Mouse (Mus musculus): ENCODE measurements at regions not wholly inside any gene's neighbourhood (a gene's known extent, or its start where the extent isn't known, plus 50 kb on each side); places are given as distances from the start of the nearest gene placed in this dataset.
A peak's percentile ranks its signal among the peaks of the same experiment; 100 is the strongest.

DNA sequence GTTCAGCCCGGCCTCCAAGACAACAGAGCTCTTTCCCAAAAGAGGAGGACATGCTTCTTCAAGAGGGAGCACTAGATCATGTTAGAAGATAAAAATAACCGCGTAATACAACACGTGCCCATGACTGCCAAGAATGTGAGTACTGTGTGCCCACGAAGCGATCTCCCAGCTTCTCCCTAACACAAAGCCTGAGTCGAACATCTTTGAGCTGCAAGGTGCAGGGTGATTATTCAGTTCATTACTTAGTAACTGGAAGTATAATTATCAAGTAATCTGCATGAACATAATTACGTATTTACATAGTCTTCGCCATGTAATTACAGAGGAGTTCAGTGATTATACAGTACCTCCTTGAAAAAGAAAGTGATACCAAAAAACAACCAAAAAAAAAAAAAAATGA is 269.7 kb downstream of the Efnb2 start:
- Histone ChIP-seq H3K27ac (ENCODE audit: low read length) (no peak overlapping the region), H3K4me3 (ENCODE audit: low read length) (no peak overlapping the region), H3K9me3 (ENCODE audit: control insufficient read depth, low read length) (no peaks in the 10 kb centered on the region), H3K36me3 (ENCODE audit: control insufficient read depth, insufficient read depth, low read length) (no peaks in the 10 kb centered on the region), H3K27me3 (ENCODE audit: control insufficient read depth, insufficient read depth, low read depth, low read length) (no peaks in the 10 kb centered on the region), H3K4me2 (ENCODE audit: low read depth, low read length) (no peak overlapping the region), H3K9ac (ENCODE audit: low read length) (no peak overlapping the region), H3K4me1 (replicated peaks; ENCODE audit: control insufficient read depth, insufficient read depth, low read length) (no peaks in the 10 kb centered on the region)
- ATAC-seq (ENCODE audit: low read depth): no peak
- 80% methylated on average over 9 of the region's 9 CpGs for WGBS

DNA sequence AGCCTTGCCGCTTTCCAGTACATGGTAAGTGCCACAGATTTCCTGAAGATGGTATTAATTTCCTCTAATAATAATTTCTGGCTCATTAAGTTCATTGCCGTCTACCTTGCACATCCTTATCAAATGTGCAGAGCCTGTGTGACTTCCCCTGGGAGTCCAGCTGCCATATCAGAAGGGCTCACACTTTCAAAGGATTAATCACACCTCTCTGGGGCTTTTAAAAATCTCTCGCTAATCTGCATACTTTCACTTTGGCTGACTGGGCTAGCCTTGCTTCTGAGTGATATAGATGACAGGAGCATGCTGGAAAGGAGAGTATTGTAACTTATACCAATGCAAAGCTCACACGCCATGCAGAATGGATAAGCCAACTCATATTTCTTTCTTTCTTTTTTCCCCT is 282.8 kb downstream of the Efnb2 start:
- no peak overlapping the region for H3K27ac ChIP-seq (ENCODE audit: low read length)
- no peaks in the 10 kb centered on the region for H3K36me3 ChIP-seq (ENCODE audit: control insufficient read depth, insufficient read depth, low read length)
- H3K4me1 ChIP-seq (replicated peaks; ENCODE audit: control insufficient read depth, insufficient read depth, low read length): no peaks in the 10 kb centered on the region
- no peak overlapping the region for H3K4me3 ChIP-seq (ENCODE audit: low read length)
- H3K27me3 ChIP-seq (ENCODE audit: control insufficient read depth, insufficient read depth, low read depth, low read length): no peaks in the 10 kb centered on the region
- H3K9me3 ChIP-seq (ENCODE audit: control insufficient read depth, low read length): no peaks in the 10 kb centered on the region
- no peak overlapping the region for H3K4me2 ChIP-seq (ENCODE audit: low read depth, low read length)
- 62% methylated on average over 4 of the region's 4 CpGs for WGBS
- no peak for ATAC-seq (ENCODE audit: low read depth)
- H3K9ac ChIP-seq (ENCODE audit: low read length): no peak overlapping the region

DNA sequence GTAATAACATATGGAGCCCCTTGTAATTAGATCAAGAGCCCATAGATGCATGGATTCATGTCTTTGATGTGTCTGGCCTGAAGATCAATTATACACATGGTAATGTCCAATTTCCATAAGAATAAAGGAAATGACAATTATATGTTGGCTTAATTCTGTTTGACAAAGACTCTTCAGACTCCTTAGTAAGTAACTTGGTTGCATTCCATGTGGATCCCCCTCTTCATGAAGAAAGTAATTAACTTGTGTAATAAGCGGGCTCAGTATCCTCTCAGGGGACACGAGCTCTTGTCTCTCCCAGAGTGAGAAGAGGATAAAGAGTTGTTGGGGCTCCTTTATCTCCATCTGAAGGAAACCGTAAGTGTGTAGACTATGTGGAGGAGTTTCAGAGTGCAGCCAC is 284.3 kb downstream of the Efnb2 start:
- Histone ChIP-seq H3K27ac (ENCODE audit: low read length) (no peak overlapping the region), H3K4me1 (replicated peaks; ENCODE audit: control insufficient read depth, insufficient read depth, low read length) (no peaks in the 10 kb centered on the region), H3K4me3 (ENCODE audit: low read length) (no peak overlapping the region), H3K9ac (ENCODE audit: low read length) (no peak overlapping the region), H3K4me2 (ENCODE audit: low read depth, low read length) (no peak overlapping the region), H3K36me3 (ENCODE audit: control insufficient read depth, insufficient read depth, low read length) (no peaks in the 10 kb centered on the region), H3K9me3 (ENCODE audit: control insufficient read depth, low read length) (no peaks in the 10 kb centered on the region), H3K27me3 (ENCODE audit: control insufficient read depth, insufficient read depth, low read depth, low read length) (no peaks in the 10 kb centered on the region)
- no peak for ATAC-seq (ENCODE audit: low read depth)
- WGBS: 67% methylated on average over 3 of the region's 3 CpGs

DNA sequence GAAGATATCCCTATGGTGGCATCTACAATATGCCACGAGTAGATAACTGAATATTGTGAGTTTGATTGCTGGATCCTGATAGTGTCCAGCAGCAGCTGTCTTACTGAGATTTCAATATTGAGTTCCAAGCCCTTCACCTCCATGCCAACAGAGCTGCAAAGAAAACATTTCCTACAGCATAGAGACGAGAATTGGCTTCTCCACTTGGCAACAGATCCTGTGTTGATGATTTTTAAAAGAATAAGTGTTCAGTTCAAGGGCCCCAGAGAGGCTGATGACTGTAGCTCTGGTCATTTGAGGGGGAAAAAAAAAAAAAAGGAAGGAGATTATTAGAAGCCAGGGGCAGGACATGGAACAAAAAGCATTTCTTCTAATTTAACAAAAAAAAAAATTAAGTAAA is 284.7 kb downstream of the Efnb2 start:
- Histone ChIP-seq H3K4me1 (replicated peaks; ENCODE audit: control insufficient read depth, insufficient read depth, low read length) (no peaks in the 10 kb centered on the region), H3K9me3 (ENCODE audit: control insufficient read depth, low read length) (no peaks in the 10 kb centered on the region), H3K27me3 (ENCODE audit: control insufficient read depth, insufficient read depth, low read depth, low read length) (no peaks in the 10 kb centered on the region), H3K36me3 (ENCODE audit: control insufficient read depth, insufficient read depth, low read length) (no peaks in the 10 kb centered on the region), H3K4me2 (ENCODE audit: low read depth, low read length) (no peak overlapping the region), H3K4me3 (ENCODE audit: low read length) (no peak overlapping the region), H3K27ac (ENCODE audit: low read length) (no peak overlapping the region), H3K9ac (ENCODE audit: low read length) (no peak overlapping the region)
- 38% methylated on average over 2 of the region's 2 CpGs for WGBS
- ATAC-seq (ENCODE audit: low read depth): no peak

DNA sequence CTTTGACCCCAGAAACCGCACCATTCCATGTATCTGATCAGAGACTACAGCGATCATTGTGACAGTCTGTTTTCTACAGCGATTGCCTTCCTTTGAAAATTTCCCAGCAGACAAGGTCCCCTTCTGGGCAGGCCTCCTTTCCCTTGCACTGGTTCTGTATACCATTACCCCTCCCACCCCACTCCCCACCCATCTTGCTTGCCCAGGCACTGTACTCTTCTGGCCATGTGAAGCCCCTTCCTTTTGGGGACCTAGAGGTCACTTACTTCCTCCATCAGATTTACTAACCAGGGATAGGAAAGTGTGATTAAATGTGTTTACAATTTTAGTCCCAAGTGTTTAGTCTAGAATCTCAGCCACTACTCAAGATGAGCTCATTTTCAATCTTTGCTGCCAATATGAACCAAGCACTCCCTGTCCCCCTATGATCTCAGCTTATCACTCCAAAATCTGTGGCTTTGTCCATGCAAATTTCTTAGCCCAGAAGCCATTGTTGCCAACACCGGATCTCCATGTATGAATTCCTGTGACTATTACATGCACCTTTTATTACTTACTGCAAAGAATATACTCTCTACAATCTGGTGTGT is 293.7 kb downstream of the Efnb2 start:
- Histone ChIP-seq H3K27me3 (ENCODE audit: control insufficient read depth, insufficient read depth, low read depth, low read length) (no peaks in the 10 kb centered on the region), H3K9me3 (ENCODE audit: control insufficient read depth, low read length) (no peaks in the 10 kb centered on the region), H3K4me3 (ENCODE audit: low read length) (no peak overlapping the region), H3K27ac (ENCODE audit: low read length) (peak overlapping the region; percentile 12), H3K9ac (ENCODE audit: low read length) (no peak overlapping the region), H3K4me1 (replicated peaks; ENCODE audit: control insufficient read depth, insufficient read depth, low read length) (peaks cover 8% of the 10 kb centered on the region; the same call in 1 of the 2 replicates), H3K36me3 (ENCODE audit: control insufficient read depth, insufficient read depth, low read length) (no peaks in the 10 kb centered on the region), H3K4me2 (ENCODE audit: low read depth, low read length) (no peak overlapping the region)
- peak; percentile 66 for ATAC-seq (ENCODE audit: low read depth)
- WGBS: 52% methylated on average over 4 of the region's 4 CpGs

DNA sequence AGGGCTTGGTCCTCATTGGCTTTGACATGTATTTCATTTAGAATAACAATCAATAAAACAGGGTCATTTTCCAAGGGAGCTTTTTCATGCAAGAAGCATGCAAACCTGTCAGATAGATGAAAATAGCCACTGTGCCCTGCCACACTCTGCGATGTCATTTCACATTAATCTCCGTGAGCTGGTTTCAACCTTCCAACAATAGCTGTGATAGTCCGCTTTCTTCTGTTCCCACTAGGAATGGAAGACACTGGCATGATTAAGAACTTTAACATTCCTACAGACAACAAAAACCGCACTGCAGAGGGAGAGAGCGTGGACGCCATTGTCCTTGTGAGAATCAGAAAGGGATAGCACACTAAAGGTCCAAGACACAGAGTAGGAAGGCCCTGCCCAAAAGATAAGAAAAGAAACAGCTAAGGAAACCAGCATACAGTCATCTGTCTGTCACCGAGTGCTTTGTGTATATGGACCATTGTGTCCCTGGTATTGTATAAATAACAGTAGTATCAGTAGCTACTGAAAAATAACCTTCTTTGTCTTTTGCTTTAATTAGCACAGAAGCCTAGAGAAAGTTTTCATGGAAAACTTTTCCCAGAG is 299.0 kb downstream of the Efnb2 start:
- no peak overlapping the region for H3K9ac ChIP-seq (ENCODE audit: low read length)
- 0 out of 2 replicates have a peak, but pooled peaks have one; percentile 34 for ATAC-seq (ENCODE audit: low read depth)
- no peak overlapping the region for H3K4me3 ChIP-seq (ENCODE audit: low read length)
- 69% methylated on average over 7 of the region's 7 CpGs for WGBS
- H3K36me3 ChIP-seq (ENCODE audit: control insufficient read depth, insufficient read depth, low read length): no peaks in the 10 kb centered on the region
- H3K4me1 ChIP-seq (replicated peaks; ENCODE audit: control insufficient read depth, insufficient read depth, low read length): peaks cover 2% of the 10 kb centered on the region; the same call in 1 of the 2 replicates
- H3K4me2 ChIP-seq (ENCODE audit: low read depth, low read length): no peak overlapping the region
- H3K9me3 ChIP-seq (ENCODE audit: control insufficient read depth, low read length): no peaks in the 10 kb centered on the region
- no peaks in the 10 kb centered on the region for H3K27me3 ChIP-seq (ENCODE audit: control insufficient read depth, insufficient read depth, low read depth, low read length)
- H3K27ac ChIP-seq (ENCODE audit: low read length): no peak overlapping the region

DNA sequence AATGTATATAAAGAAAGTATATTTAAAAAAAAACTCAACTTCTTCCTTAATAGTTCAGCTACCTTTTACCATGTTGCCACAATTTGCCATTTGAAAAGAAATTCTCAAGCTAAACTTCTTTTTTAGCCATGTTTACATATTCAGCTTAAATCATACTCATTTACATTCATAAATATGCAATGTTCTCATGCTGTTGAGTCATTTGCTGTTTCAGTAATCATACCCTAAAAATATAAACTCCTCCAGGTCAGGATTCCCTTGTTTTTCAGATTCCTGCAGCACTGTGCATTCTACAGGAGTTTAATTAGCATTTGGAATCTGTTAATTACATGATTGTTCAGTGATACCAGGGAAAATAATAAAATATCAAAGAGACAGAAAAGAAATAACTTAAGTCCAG is 300.5 kb downstream of the Efnb2 start:
- Histone ChIP-seq H3K4me1 (replicated peaks; ENCODE audit: control insufficient read depth, insufficient read depth, low read length) (0 out of 2 replicates have a peak, but pooled peaks cover 2% of the 10 kb centered on the region), H3K4me3 (ENCODE audit: low read length) (no peak overlapping the region), H3K4me2 (ENCODE audit: low read depth, low read length) (no peak overlapping the region), H3K27me3 (ENCODE audit: control insufficient read depth, insufficient read depth, low read depth, low read length) (no peaks in the 10 kb centered on the region), H3K9me3 (ENCODE audit: control insufficient read depth, low read length) (no peaks in the 10 kb centered on the region), H3K36me3 (ENCODE audit: control insufficient read depth, insufficient read depth, low read length) (no peaks in the 10 kb centered on the region), H3K27ac (ENCODE audit: low read length) (no peak overlapping the region), H3K9ac (ENCODE audit: low read length) (no peak overlapping the region)
- ATAC-seq (ENCODE audit: low read depth): no peak

DNA sequence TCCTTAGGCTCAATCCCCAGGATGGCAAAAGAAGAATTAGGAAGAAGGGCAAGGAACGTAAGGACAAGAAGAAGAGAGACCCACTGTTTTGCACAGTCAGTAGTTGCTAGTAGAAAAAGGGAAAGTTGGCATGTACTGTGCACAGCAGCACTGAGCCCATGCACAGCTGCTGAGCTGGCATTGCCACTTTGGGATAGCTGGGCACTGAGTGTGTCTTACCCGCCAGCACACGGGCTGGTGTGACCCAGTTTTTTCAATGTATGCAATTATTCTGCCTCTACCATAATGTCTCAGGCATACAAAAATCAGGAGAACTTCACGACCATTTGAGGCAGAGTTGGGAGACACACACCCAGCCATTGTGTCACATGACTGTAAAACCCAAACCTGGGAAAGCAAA is 306.1 kb downstream of the Efnb2 start:
- Histone ChIP-seq H3K27ac (ENCODE audit: low read length) (no peak overlapping the region), H3K4me3 (ENCODE audit: low read length) (no peak overlapping the region), H3K4me1 (replicated peaks; ENCODE audit: control insufficient read depth, insufficient read depth, low read length) (no peaks in the 10 kb centered on the region), H3K9me3 (ENCODE audit: control insufficient read depth, low read length) (no peaks in the 10 kb centered on the region), H3K36me3 (ENCODE audit: control insufficient read depth, insufficient read depth, low read length) (no peaks in the 10 kb centered on the region), H3K4me2 (ENCODE audit: low read depth, low read length) (no peak overlapping the region), H3K9ac (ENCODE audit: low read length) (no peak overlapping the region), H3K27me3 (ENCODE audit: control insufficient read depth, insufficient read depth, low read depth, low read length) (no peaks in the 10 kb centered on the region)
- WGBS: 80% methylated on average over 4 of the region's 4 CpGs
- ATAC-seq (ENCODE audit: low read depth): no peak

DNA sequence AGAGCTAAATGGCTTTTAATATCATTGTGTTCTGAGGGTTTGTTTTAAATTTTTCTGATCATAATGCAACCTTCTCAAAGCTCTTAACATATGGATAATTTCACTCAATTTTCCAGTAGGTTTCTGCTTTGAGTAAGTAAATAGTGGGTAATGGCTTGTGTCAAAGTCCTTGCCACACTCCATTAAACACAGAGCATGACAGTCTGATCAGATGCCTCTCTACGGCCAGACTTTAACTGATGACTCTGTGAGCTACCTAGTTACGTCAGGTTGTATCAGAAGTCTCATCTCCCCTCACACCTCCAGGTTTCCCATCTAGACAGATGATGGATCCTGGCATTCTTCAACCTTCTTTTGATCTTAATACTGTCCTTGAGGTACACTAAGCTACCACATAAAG is 316.4 kb downstream of the Efnb2 start:
- Histone ChIP-seq H3K27me3 (ENCODE audit: control insufficient read depth, insufficient read depth, low read depth, low read length) (no peaks in the 10 kb centered on the region), H3K36me3 (ENCODE audit: control insufficient read depth, insufficient read depth, low read length) (no peaks in the 10 kb centered on the region), H3K9ac (ENCODE audit: low read length) (no peak overlapping the region), H3K4me2 (ENCODE audit: low read depth, low read length) (no peak overlapping the region), H3K4me3 (ENCODE audit: low read length) (no peak overlapping the region), H3K27ac (ENCODE audit: low read length) (no peak overlapping the region), H3K9me3 (ENCODE audit: control insufficient read depth, low read length) (no peaks in the 10 kb centered on the region), H3K4me1 (replicated peaks; ENCODE audit: control insufficient read depth, insufficient read depth, low read length) (no peaks in the 10 kb centered on the region)
- no peak for ATAC-seq (ENCODE audit: low read depth)
- WGBS: 60% methylated on average over 2 of the region's 2 CpGs
